Mouse (Mus musculus): ENCODE data around the gene Eif4enif1. TPM values are rescaled to one million over a fixed set of nuclear protein-coding genes. Genes with fewer than 3 reads are reported as not detected.

Gene Eif4enif1
- total and polyA plus RNA-seq, 3 experiments = 42.8 to 235 (median 103) TPM

DNA sequence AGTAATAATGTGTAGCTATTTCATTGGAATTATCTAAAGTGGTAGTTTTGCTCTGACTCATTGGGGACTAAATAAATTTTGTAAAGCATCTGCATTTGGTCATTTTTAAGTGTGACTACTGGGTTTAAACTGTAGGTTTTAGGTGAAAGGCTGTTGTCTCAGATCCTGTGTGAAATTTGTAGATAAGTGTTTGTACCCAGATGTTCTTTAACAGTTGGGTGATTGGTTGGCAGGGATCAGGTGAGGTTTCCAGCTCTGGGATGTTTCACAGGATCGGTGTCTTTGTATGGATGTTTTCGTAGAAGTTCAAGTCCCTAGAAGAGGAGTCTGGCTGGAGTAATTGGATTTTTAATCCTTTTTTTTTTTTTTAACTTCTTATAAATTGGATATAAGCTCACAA is 1.6 kb downstream of the Eif4enif1 start (continued):
- no peak for TF ChIP-seq SMC3 (IDR thresholded peaks at IDR 0.05; ENCODE audit: low read depth, low read length)
- no peak for TF ChIP-seq CHD2 (IDR thresholded peaks at IDR 0.05; ENCODE audit: low read length)
- TF ChIP-seq POLR2AphosphoS5 (IDR thresholded peaks at IDR 0.05; ENCODE audit: borderline replicate concordance, low read depth, low read length) = no peak
- TF ChIP-seq TAL1 (IDR thresholded peaks at IDR 0.05; ENCODE audit: low read length) = no peak

GRCm38 (mm10) chr11:3205207-3205606 is 3.0 kb downstream of the Eif4enif1 start:
- H3K36me3 ChIP-seq (ENCODE audit: control insufficient read depth in 1 of 2, insufficient read depth in 2 of 2, low read length in 2 of 2) = peaks cover 17 to 30% of the 10 kb centered on the region in 2 experiments
- no peak for TF ChIP-seq JUND (IDR thresholded peaks at IDR 0.05; ENCODE audit: low read depth, low read length)
- TF ChIP-seq MYB (IDR thresholded peaks at IDR 0.05; ENCODE audit: low read depth, low read length) = no peak
- TF ChIP-seq MAZ (IDR thresholded peaks at IDR 0.05; ENCODE audit: low read depth, low read length) = no peak
- no peak for TF ChIP-seq MXI1 (IDR thresholded peaks at IDR 0.05; ENCODE audit: low read depth, low read length)
- TF ChIP-seq NRF1 (IDR thresholded peaks at IDR 0.05; ENCODE audit: insufficient read depth, low read depth, low read length, poor library complexity, severe bottlenecking) = no peak
- TF ChIP-seq POLR2AphosphoS2 (IDR thresholded peaks at IDR 0.05; ENCODE audit: low read length) = no peak
- TF ChIP-seq ZNF384 (IDR thresholded peaks at IDR 0.05; ENCODE audit: low read depth, low read length) = no peak
- no peak for TF ChIP-seq ZC3H11A (IDR thresholded peaks at IDR 0.05; ENCODE audit: low read depth, low read length)
- no peak for TF ChIP-seq ELF1 (IDR thresholded peaks at IDR 0.05; ENCODE audit: low read depth, low read length)
- TF ChIP-seq E2F4 (IDR thresholded peaks at IDR 0.05; ENCODE audit: borderline replicate concordance, low read depth, low read length) = no peak
- no peak for TF ChIP-seq TBP (IDR thresholded peaks at IDR 0.05; ENCODE audit: low read depth, low read length)
- TF ChIP-seq GATA1 (IDR thresholded peaks at IDR 0.05; ENCODE audit: low read depth, low read length) = no peak
- DNase-seq (ENCODE audit: low read depth, low spot score) = no peak
- H3K9me3 ChIP-seq (replicated peaks; ENCODE audit: insufficient read depth, low read length) = no peaks in the 10 kb centered on the region
- H3K9ac ChIP-seq (ENCODE audit: control insufficient read depth, low read depth, low read length, poor library complexity, severe bottlenecking) = no peak overlapping the region; the same call in 1 of the 2 replicates
- H3K4me1 ChIP-seq (ENCODE audit: control insufficient read depth in 1 of 2, insufficient read depth in 2 of 2, low read length in 2 of 2) = peaks cover 7 to 14% of the 10 kb centered on the region in 2 experiments
- no peaks in the 10 kb centered on the region for H3K27me3 ChIP-seq (ENCODE audit: control insufficient read depth in 1 of 2, insufficient read depth in 2 of 2, low read length in 2 of 2)
- no peak overlapping the region for H3K27ac ChIP-seq (ENCODE audit: control insufficient read depth, low read depth, low read length)
- H3K79me2 ChIP-seq (ENCODE audit: control insufficient read depth, insufficient read depth, low read length, poor library complexity) = peaks cover 57% of the 10 kb centered on the region
- no peak overlapping the region for H3K4me3 ChIP-seq (ENCODE audit: control insufficient read depth in 1 of 2, insufficient read depth in 1 of 2, low read depth in 2 of 2, low read length in 2 of 2)

- H3K4me3 ChIP-seq (ENCODE audit: control insufficient read depth in 1 of 2, insufficient read depth in 1 of 2, low read depth in 2 of 2, low read length in 2 of 2) = no peak overlapping the region
- peaks cover 7 to 14% of the 10 kb centered on the region in 2 experiments for H3K4me1 ChIP-seq (ENCODE audit: control insufficient read depth in 1 of 2, insufficient read depth in 2 of 2, low read length in 2 of 2)
- no peak overlapping the region for H3K27ac ChIP-seq (ENCODE audit: control insufficient read depth, low read depth, low read length)
- TF ChIP-seq GATA1 (IDR thresholded peaks at IDR 0.05; ENCODE audit: low read depth, low read length) (no peak), ELF1 (IDR thresholded peaks at IDR 0.05; ENCODE audit: low read depth, low read length) (no peak), SIN3A (IDR thresholded peaks at IDR 0.05; ENCODE audit: low read length) (no peak), ZKSCAN1 (IDR thresholded peaks at IDR 0.05; ENCODE audit: low read depth, low read length) (no peak), ZNF384 (IDR thresholded peaks at IDR 0.05; ENCODE audit: low read depth, low read length) (no peak), USF1 (IDR thresholded peaks at IDR 0.05; ENCODE audit: low read depth, low read length) (no peak)
- no peak for DNase-seq (ENCODE audit: low read depth, low spot score)
- no peaks in the 10 kb centered on the region for H3K9me3 ChIP-seq (replicated peaks; ENCODE audit: insufficient read depth, low read length)
- H3K79me2 ChIP-seq (ENCODE audit: control insufficient read depth, insufficient read depth, low read length, poor library complexity) = peaks cover 65% of the 10 kb centered on the region
- no peak overlapping the region for H3K9ac ChIP-seq (ENCODE audit: control insufficient read depth, low read depth, low read length, poor library complexity, severe bottlenecking)
- H3K27me3 ChIP-seq (ENCODE audit: control insufficient read depth in 1 of 2, insufficient read depth in 2 of 2, low read length in 2 of 2) = no peaks in the 10 kb centered on the region
- H3K36me3 ChIP-seq (ENCODE audit: control insufficient read depth in 1 of 2, insufficient read depth in 2 of 2, low read length in 2 of 2) = peaks cover 30 to 32% of the 10 kb centered on the region in 2 experiments
Observed at GRCm38 (mm10) chr11:3206783-3207182, 4.6 kb downstream of the Eif4enif1 start.
